Mouse (Mus musculus) G1E-ER4 (cell line): ENCODE data around the gene Rbms3. TPM values are rescaled to one million over a fixed set of nuclear protein-coding genes. Genes with fewer than 3 reads are reported as not detected.

Source experiments
- GATA1 ChIP-seq: IDR thresholded peaks from one replicate; pipeline ENCODE4 v1.8.0; 2012; ENCODE audit warnings: low read length, inconsistent platforms
- polyA plus RNA-seq: library from polyadenylated mRNA; stranded (reverse); fragments of >175 nt; gene quantifications from 2 replicates; pipeline ENCODE4 v1.2.3, GENCODE M21; 2012

The Rbms3 gene
- polyA plus RNA-seq, 1 experiment: not detected

- no peak for TF ChIP-seq GATA1
Measured at GRCm38 (mm10) chr9:116928338-116928737, 701.4 kb downstream of the Rbms3 start.

DNA sequence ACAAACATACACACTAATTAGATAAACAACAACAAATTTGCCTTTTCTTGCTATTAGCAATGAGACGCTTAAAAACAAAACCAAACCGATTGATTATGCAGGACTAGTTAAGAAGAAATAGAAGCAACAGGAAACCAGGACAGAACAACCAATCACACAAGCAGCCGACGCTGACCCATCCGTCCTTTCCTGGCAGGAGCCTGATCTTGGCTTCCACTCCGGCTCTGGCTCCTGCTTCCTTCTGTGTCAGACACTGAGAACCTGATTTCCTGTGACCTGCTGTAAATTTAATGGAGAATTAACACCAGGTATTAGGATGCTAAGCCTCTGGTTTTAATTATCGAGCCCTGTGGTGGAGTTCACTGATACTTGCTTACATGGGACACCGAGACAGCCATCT is 706.6 kb downstream of the Rbms3 start:
- TF ChIP-seq GATA1: no peak

DNA sequence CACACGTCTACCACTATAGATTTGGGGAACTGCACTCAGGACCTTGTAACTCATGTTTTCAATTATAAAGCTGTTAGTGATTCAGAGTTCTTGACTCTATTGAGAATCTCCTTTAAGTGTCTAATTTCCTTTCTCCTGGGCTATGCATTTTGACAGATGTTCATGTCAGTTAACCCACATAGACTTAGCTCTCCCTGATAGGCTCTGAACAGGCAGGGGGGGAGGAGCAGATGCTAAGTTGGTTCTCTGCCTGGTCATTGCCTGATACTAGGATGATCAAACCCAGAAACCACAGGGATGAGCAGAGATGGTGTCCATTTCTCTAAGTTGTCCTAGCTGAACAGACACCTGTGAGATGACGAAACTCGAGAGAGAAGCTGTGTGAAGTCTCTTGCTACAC is 707.2 kb downstream of the Rbms3 start:
- TF ChIP-seq GATA1: no peak

DNA sequence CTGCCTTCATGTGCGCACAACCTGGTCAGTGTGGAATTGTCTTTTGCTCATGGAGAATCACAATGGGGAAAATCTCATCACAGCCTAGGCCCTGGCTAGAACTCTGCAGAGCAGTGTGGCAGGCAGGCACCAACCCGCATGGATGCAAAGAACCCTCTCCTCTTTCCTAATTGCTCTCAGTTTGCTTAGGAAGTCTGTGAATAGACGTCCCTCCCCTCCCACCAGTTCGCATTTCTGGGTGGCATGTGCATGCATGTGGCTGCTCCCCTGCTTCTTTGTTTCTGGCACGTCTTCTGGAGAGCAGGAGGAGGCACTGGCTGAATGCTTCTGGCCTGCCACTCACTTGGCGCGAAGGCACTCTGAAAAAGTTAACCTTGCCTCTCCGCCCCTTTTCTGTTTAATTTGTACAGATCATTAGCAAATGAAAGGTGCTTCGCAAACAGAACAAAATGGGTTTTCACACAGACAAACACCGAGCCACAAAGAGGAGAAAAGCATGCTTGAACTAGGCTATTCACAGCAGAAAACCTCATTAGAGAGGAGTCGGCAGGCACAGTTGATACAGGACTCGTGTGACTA is 710.2 kb downstream of the Rbms3 start:
- no peak for TF ChIP-seq GATA1

- TF ChIP-seq GATA1: no peak
Measured at GRCm38 (mm10) chr9:116912493-116912847, 717.2 kb downstream of the Rbms3 start.

DNA sequence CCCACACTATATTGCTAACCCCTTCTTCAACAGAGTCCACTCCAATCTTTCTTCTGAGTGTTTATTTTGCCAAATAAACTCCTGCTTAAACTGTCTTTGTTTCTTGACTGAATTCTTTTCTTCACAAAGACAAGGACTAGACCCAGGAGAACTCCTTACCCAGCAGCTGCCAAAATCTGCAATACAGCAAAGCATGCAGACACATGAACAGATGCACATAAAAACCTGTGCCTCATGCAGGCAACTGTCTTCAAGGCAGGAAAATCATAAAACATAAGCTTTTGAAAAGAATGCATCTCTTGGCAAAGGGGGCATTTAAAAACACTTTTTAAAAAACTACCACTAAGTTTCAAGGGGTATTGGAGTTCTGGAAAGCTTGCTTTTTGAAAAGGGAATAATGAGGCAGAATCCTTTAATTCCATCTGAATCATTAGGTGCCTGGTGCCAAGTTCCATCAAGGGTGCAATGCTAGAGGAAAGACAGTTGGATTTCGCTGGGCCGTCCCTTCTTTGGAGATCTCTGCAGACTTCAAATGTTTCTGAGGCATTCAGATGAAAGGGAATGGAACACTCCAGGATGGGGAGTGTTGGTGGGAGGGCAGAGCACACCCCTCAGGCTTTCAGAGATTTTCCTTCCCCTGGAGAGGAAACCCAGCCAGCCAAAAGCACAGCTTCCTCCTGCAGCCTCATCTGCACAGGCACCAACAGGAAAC is 717.8 kb downstream of the Rbms3 start:
- TF ChIP-seq GATA1: no peak

DNA sequence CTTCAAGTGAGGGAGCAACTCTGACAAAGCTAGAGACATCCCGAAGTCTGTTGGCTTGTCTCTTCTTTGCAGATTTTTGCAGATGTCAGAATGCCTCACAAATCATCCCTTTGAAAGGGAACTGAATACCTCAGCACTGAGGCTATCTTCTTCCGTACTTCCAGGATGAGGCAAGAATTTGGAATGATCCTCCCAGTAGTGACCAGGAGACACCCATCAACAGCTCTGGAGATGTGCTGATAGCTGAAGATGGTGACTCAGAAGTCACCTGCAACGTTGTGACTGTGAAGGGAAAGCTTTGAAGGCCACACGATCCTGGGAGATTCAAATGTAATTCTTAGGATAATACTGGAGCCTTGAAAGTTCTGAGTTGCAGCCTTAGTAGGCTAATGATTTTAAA is 720.2 kb downstream of the Rbms3 start:
- no peak for TF ChIP-seq GATA1

DNA sequence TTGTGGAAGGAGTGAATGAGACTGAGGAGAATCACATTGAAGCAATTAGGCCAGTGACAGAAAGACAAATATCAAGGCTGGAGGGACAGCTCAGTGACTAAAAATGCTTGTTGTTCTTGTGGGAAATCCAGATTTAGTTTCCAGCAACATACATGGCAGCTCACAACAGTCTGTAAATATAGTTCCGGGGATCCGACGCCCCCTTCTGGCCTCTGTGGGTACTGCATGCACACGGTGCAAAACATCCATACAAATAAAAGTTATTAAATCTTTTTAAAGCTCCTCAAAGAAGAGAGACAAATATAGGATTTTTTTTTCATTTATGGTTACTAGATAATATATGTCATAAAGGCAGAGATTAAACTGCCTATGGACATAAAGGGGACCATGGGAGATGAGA is 722.8 kb downstream of the Rbms3 start:
- TF ChIP-seq GATA1: no peak

- no peak for TF ChIP-seq GATA1
Measured at GRCm38 (mm10) chr9:116905646-116906045, 724.1 kb downstream of the Rbms3 start.

GRCm38 (mm10) chr9:116903304-116903993 is 726.3 kb downstream of the Rbms3 start:
- TF ChIP-seq GATA1: no peak

- no peak for TF ChIP-seq GATA1
Measured at GRCm38 (mm10) chr9:116899403-116899802, 730.3 kb downstream of the Rbms3 start.

DNA sequence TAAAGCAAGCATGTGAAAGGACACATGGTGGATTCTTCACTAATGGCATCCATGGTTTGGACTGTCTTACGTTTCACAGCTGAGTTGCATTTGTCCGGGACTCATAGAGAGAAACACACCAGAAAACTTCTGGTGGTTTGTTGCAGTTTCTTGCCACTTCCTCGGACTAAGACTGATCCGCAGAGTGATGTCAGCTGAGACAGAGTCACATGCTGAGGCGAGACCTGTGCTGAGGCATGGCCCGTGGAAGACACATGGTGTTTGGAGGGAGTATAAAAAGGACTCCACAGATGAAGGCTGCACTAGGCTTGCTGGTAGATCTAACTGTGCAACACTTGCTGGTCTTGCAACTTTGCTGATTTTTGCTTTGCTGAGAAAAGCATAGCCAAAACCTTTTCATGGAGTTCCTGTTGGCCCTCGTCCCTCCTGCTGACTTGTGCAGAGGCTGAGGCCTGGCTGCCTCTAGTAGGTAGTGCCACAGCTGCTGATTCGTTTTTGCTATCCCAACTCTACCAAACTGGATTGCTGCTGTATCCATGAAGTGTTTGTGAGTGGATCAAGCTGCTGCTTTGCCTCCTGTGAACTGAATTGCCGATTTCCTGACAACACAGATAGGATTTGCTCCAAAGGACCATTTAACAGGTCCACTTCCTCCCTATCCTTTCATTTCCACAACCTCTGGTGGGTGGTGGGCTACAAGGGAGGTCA is 742.6 kb downstream of the Rbms3 start:
- no peak for TF ChIP-seq GATA1

GRCm38 (mm10) chr9:116885617-116886016 is 744.1 kb downstream of the Rbms3 start:
- no peak for TF ChIP-seq GATA1

DNA sequence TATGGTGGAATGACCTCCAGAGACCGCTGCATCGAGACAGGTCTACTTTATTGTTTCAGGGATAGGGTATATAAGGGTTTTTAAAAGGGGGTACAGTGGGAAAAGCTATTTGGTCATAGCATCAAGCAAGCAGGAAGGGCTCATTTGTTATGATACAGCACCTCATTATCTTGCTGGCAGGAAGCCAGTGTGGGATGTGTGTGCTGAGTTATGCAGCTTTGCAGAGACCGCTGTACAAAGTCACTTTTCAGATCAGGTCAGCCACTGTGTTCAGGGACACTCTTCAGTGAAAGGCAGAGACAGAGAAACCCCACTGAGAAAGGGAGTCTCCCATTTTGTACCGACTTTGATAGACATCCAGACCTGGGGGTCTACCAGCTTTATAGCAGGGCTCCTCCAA is 749.2 kb downstream of the Rbms3 start:
- TF ChIP-seq GATA1: no peak

DNA sequence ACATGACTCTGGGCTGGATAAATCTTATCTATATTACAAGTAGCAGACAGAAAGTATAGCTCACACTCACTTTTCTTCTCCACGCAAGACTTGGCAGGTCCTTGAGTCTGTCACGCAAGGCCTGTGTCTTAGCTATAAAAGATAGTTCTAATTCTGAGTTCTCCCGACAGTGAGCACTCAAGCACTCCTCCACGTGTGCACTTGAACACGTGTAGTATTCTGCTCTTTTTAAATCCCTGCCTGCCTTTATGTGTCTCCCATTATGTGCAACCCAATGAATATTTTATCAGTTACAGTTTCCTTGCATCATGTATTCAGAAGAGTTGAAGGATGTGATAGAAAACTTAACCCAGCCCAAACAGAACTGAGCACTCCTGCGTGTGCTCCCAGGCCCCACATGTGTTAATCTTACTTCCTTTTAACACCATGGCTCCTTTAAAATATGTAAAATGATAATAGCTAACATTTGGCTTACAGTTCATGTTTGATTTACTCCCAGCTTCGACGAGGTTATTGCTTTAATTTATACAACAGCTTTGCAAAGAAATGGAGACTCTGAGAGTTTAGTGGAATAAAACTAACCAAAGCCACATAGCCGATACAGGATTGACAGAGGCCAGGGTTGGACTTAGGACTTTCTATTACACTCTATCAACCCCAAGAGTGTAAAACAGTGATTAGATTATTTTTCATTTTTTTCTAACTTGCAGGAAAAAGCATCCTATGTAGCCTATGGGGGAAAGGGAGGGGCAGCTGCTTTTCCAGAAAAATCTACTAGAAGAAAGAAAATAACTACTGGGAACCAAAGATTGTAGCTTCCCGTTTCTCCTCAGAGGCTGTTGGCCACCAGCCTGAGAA is 749.9 kb downstream of the Rbms3 start:
- no peak for TF ChIP-seq GATA1
